Mouse (Mus musculus) heart, adult 2 months (tissue): ENCODE measurements around the gene Pgap3.

Source experiments
- CTCF ChIP-seq: fragments of 200-600 bp; IDR thresholded peaks from 2 replicates; pipeline ENCODE4 v1.8.1; 2022; ENCODE audit warnings: antibody characterized with exemption, mild to moderate bottlenecking, moderate library complexity
- EP300 ChIP-seq: fragments of 200-500 bp; IDR thresholded peaks from 2 replicates; pipeline ENCODE4 v1.6.1; 2011; ENCODE audit warnings: low read depth, low read length, control low read depth; ENCODE audit not compliant: insufficient read depth
- POLR2A ChIP-seq: fragments of 200-500 bp; IDR thresholded peaks from 2 replicates; pipeline ENCODE4 v1.6.1; 2011; ENCODE audit warnings: mild to moderate bottlenecking, low read depth, low read length, control low read depth; ENCODE audit not compliant: insufficient read depth

DNA sequence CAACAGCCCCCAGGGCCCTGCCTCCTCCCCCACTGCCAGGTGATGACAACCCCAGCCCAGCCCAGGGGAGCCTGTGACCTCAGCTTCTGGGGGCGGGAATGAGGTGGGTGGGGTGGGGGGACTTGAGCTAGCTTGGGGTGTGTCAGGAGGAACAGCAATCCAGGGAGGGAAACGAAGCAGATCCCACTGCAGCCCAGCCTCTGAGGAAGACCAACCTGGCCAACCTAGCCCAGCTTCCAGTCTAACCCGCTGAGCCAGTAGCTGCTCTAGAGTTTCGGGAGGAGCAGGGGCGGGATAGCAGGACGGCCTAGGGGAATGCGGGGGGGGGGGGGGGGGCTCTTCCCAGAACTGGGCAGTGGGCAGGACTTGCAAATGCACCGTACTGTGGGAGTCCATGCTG lies 8.3 kb downstream of the Pgap3 start:
- TF ChIP-seq POLR2A: no peak
- no peak for TF ChIP-seq CTCF
- TF ChIP-seq EP300: no peak
